Mouse (Mus musculus) mature B cell (primary cell): ENCODE data around the gene Prkar1a.

Experiments used
- in situ Hi-C: fragments of 300-500 bp; cut with MboI; formaldehyde crosslinking; loops from 2 replicates; pipeline ENCODE4 v1.14.3; 2019

Gene Prkar1a

GRCm38 (mm10) chr11:109648510-109648909 lies 695 bp upstream of the Prkar1a start:
- in situ Hi-C loops: no loop called here

- in situ Hi-C loops: loop anchor here (25.0 kb wide), 2 partner anchors 212 to 612 kb away; partner anchors contain the start of gene Abca6
These were observed 933 bp downstream of the Prkar1a start for GRCm38 (mm10) chr11:109649975-109650701.

GRCm38 (mm10) chr11:109650788-109651565 lies 1.8 kb downstream of the Prkar1a start:
- in situ Hi-C loops: loop anchor here (25.0 kb wide), 2 partner anchors 211 to 611 kb away; partner anchors contain the start of gene Abca6

GRCm38 (mm10) chr11:109651566-109652024 lies 2.4 kb downstream of the Prkar1a start:
- in situ Hi-C loops: loop anchor here (25.0 kb wide), 2 partner anchors 211 to 611 kb away; partner anchors contain the start of gene Abca6

- in situ Hi-C loops: loop anchor here (25.0 kb wide), 2 partner anchors 210 to 610 kb away; partner anchors contain the start of gene Abca6
These were observed 3.3 kb downstream of the Prkar1a start for GRCm38 (mm10) chr11:109652505-109652904.

- in situ Hi-C loops: loop anchor here (25.0 kb wide), 2 partner anchors 209 to 609 kb away; partner anchors contain the start of gene Abca6
These were observed 4.0 kb downstream of the Prkar1a start for GRCm38 (mm10) chr11:109653201-109653600.

- in situ Hi-C loops: loop anchor here (25.0 kb wide), 2 partner anchors 208 to 608 kb away; partner anchors contain the start of gene Abca6
These were observed 5.4 kb downstream of the Prkar1a start for GRCm38 (mm10) chr11:109654581-109654980.

- in situ Hi-C loops: loop anchor here (25.0 kb wide), 2 partner anchors 206 to 606 kb away; partner anchors contain the start of gene Abca6
These were observed 7.0 kb downstream of the Prkar1a start for GRCm38 (mm10) chr11:109656232-109656631.

DNA sequence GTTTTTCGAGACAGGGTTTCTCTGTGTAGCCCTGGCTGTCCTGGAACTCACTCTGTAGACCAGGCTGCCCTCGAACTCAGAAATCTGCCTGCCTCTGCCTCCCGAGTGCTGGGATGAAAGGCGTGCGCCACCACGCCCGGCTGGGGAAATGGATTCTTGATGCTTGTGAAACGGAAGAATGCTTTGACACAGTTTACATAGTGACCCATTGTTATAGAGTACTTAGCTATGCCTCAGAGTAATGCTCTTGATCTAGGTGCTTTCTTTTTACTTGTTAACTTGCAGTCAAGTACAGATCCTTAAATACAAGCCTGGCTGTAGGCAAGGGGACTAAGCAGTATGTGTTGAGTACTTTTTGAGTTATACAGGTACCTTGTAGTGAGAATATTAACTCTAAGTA lies 11.3 kb downstream of the Prkar1a start:
- in situ Hi-C loops: loop anchor here (25.0 kb wide), 2 partner anchors 202 to 602 kb away; partner anchors contain the start of gene Abca6

- in situ Hi-C loops: loop anchor here (25.0 kb wide), 2 partner anchors 198 to 598 kb away; partner anchors contain the start of gene Abca6
These were observed 15.1 kb downstream of the Prkar1a start for GRCm38 (mm10) chr11:109664293-109664692.

DNA sequence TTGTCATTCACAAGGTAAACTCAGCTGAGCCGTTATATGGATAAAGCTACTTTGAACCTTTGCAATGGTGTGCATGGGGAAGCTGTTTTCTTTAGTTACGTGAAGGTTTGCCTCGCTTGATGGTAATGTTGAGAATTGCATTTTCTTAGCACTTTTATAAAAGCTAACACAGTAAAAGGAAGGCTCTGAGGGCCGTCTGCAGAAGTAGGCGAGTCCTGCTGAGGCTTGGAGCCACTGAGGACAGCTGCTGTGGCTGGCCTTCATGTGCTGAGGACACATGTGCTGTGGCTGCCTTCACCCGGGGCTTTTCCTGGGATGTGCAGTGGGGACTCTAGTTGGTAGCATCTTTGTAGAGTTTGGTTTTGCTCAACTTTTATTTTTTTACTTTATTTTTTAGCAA lies 16.2 kb downstream of the Prkar1a start:
- in situ Hi-C loops: loop anchor here (25.0 kb wide), 2 partner anchors 197 to 597 kb away; partner anchors contain the start of gene Abca6

- in situ Hi-C loops: loop anchor here (25.0 kb wide), 2 partner anchors 196 to 596 kb away; partner anchors contain the start of gene Abca6
These were observed 17.2 kb downstream of the Prkar1a start for GRCm38 (mm10) chr11:109666411-109666810.

DNA sequence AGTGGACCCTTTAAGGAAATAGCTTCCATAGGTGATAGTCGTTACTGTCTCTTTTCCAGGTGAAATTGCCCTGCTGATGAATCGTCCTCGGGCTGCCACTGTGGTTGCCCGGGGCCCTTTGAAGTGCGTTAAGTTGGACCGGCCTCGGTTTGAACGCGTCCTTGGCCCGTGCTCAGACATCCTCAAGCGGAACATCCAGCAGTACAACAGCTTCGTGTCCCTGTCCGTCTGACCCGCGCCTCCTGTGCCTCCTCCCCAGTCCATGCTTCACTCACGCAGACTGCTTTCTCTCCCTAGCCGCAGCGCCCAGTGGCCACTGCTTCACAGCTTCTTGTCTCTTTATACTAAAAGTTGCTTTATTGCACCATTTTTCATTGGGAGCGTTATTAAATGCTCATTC lies 18.2 kb downstream of the Prkar1a start:
- in situ Hi-C loops: loop anchor here (25.0 kb wide), 2 partner anchors 195 to 595 kb away; partner anchors contain the start of gene Abca6

GRCm38 (mm10) chr11:109668115-109668725 lies 19.0 kb downstream of the Prkar1a start:
- in situ Hi-C loops: loop anchor here (25.0 kb wide), 2 partner anchors 194 to 594 kb away; partner anchors contain the start of gene Abca6

DNA sequence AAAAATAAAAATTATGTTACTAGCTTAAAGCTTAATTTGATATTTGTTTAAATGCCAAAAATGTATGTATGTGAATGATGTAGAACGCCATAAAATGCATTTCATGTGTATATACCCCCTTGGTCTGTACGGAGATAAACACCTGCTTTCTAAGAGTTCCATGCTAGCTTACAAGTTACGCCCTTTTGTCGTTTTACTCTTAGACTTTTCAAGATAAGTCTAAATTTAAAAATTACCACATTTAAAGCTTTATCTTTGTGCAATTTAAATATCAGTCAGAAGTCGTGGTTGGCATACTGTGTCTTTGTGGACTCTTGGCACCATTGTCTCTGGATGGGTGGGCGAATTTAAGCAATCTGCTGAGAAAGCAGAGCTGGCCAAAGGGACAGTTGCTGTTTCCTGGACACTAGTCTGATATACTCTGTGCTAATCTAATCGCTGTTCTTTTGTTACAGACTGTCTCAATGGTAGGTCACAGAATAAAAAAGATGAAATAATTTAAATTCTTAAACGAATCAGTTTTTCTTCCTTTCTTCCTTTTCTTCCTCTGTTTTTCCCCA lies 20.0 kb downstream of the Prkar1a start:
- in situ Hi-C loops: loop anchor here (25.0 kb wide), 2 partner anchors 193 to 593 kb away; partner anchors contain the start of gene Abca6

GRCm38 (mm10) chr11:109670026-109670916 lies 21.1 kb downstream of the Prkar1a start:
- in situ Hi-C loops: loop anchor here (25.0 kb wide), 2 partner anchors 192 to 592 kb away; partner anchors contain the start of gene Abca6

DNA sequence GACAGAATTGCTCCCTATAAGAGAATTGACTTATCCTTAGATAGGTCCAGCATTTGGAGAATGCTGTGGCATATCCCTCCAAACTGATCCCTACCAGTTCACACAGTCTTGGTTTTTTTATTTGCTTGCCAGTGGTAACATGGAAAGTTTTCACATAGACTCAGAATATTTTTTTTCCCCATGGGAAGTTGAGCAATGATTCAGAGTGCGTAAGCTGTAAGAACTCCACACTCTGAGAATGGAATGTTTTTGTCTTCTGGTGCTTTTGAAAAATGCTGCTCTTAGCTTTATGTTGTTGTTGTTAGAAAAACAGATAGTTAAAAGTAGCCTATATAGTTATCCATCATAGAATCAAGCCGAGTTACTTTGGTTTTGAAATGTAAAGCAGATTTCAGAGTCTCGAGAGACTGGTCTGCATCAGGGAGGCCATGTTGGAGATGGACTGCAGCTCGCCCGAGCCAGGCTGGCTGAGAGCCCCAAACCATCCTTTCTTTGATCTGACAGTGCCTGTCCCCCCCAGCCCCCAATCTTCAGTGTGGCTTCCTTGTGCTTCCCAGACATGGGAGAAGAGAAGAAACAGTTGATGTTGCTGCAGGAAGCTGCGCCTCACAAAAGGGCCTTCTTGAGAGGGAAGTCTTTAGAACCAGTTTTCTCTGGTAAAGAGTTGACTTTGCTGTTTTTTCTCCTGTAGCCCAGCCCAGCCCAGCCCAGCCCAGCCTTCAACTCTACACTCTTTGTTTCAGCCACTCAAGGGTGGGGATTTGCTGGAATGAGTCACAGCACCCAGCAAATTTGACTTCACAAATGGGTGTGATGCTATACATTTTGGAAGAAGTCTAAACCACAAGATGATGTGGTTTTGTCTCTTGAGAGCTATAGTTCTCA lies 22.2 kb downstream of the Prkar1a start:
- in situ Hi-C loops: loop anchor here (25.0 kb wide), 2 partner anchors 191 to 591 kb away; partner anchors contain the start of gene Abca6

GRCm38 (mm10) chr11:109672021-109672324 lies 22.8 kb downstream of the Prkar1a start:
- in situ Hi-C loops: loop anchor here (25.0 kb wide), 2 partner anchors 190 to 590 kb away; partner anchors contain the start of gene Abca6

GRCm38 (mm10) chr11:109672396-109672795 lies 23.2 kb downstream of the Prkar1a start:
- in situ Hi-C loops: loop anchor here (25.0 kb wide), 2 partner anchors 190 to 590 kb away; partner anchors contain the start of gene Abca6
